Mouse (Mus musculus): Measurements from ENCODE around the gene Chd4.
"Not testable (repeated sequence)": the region's sequence is repeated elsewhere in the genome, so short reads cannot be mapped to it uniquely, and the experiment has no call there.

Chd4 gene

DNA sequence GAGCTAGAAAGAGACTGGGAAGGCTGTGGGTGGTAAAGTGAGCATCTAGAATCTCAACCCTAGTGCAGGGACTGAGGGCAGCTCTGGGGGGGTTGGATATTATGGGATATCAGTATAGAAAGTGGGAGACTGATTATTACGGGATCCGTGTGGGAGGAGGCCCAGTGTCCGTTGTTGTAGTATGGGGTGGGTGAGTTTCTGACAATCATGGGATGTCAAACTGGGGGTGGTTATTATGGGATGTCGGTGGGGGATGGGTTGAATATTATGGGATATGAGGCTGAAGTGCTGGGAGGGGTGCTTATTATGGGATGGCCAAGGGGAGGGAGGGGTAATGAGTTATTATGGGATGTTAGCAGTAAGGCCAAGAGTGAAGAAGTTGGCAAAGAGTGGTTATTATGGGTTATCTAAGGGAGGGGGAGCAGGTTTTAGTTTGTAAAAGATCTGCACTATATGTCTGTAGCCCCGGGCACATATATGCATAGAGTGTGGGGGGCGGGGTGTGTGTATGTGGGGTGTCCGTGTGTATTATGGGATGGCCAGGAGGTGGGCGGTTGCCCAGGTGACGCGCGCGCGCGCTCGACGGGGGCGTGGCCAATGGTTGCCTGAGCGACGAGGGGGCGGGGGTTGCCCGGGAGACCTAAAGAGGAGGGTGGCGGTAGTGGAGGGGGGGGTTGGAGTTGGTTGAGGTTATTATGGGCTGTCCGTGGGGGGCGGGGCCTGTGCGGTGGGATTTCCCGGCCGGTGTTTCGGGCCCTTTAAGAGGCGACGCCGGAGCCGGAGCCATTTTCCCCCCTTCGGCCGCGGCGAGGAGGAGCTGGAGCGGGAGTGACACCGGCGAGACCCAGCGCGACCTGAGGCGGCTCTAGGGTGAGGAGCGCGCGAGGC is at the start of gene Chd4:
TSS of gene Chd4 (plus strand) at position 591 of the 888 bp plus-strand sequence.
- peak; percentile 93 for DNase-seq (ENCODE audit: low spot score)

DNA sequence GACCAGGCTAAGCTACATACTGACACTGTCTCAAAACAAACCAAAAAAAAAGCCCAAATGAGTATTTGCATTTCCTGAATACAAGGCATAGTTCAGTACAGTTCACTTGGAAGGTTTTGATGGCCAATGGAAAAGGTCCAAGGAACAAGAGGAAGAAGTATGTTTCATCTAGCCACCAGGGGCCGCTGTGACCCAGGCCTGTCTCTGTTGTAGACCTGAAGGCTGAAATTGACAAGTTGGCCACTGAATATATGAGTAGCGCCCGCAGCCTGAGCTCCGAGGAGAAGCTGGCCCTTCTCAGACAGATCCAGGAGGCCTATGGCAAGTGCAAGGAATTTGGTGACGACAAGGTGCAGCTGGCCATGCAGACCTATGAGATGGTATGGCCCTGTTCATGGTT is 49.1 kb upstream of the Chd4 start:
- DNase-seq (ENCODE audit: low spot score): no peak

DNA sequence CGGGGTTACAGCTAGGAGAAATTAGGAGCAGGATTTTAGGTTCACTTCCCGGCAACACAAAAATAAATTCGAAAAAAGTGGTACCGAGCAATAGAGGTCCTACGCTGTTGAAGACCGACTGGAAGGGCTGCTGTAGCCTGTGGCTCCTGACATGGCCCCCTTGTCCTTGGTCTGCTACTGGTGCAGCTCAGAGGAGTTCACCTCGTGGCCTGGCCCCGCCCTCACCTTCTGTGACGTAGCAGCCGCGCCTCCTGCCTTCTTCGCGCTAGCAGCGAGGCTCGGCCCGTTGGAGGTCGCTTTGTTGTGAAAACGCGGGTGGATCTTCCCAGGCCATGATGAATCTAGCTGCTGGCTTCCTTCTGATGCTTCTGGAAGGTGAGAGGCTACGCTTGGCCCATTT is 46.1 kb upstream of the Chd4 start, which contains the start of gene Acrbp:
TSS of gene Acrbp (plus strand) at position 12 of the 400 bp plus-strand sequence.
- peak; percentile 68 for DNase-seq (ENCODE audit: low spot score)

DNA sequence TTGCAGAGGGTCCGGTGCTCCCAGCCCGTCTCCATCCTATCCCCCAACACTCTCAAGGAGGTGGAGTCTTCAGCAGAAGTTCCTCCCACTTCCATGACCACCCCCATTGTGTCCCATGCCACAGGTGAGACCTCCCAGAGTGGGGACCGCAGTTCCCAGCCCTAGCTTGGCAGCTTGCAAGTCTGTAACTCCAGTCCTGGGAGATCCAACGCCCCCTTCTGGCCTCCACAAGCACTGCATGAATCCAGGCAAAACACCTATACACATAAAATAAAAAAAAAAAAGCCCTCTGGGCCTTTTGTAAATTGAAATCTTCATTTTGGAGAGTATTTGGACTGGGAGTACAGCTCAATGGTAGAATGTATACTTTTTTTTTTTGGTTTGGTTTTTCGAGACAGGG is 44.5 kb upstream of the Chd4 start:
- DNase-seq (ENCODE audit: low spot score): peak; percentile 59

DNA sequence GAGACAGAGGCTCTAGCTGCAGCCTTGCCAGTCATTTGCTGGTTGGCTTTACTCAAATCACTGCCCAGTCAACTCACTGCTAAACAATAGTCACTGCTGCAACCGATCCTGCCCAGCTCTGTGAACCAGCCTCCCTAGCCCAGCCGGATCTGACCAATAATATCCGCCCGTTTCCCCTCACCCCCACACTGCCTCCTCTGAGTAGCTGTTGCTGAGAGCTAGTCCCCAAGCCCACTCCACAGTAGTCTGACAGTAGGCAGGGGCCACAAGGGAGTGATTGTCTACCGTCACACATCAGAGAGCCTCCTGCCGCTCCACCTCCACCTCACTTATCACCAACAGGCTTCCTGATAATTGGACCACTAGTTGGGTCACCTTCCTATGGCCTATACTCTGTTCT is 34.3 kb upstream of the Chd4 start:
- no peak for DNase-seq (ENCODE audit: low spot score)

DNA sequence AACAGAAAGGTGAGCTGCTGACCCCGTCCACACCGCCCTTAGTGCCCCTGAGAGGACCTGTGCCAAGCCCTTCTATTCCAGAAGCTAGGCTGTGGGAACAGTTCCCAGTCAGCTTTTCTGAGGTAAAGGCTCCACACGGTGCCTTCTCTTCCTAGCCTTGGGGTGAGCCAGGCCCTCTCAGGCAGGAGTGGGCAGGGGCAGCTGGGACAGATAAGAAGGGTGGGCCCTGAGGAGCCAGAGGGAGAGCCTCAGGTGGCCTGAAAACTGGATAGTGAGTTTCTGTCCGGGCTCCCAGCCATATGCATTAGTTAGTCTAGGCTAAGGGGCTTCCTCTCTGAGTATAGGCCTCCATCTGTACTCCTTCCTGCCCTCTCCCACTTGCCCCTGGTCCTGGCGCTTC is 33.3 kb upstream of the Chd4 start:
- DNase-seq (ENCODE audit: low spot score): no peak

DNA sequence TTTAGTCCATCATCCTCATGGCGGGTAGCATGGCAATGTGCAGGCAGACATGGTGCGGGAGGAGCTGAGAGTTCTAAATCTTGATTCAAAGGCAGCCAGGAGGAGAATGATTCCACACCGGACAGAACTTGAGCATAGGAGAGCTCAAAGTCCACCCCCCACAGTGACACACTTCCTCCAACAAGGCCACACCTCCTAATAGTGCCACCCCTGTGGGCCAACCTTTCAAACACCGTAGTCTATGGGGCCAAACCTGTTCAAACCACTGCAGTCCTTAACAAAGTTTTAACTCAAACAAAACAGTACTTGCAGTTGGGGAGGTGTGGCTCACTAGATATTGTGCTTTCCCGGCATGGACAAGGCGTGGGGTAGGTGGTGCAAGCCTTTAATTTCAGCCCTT is 31.9 kb upstream of the Chd4 start:
- no peak for DNase-seq (ENCODE audit: low spot score)

DNA sequence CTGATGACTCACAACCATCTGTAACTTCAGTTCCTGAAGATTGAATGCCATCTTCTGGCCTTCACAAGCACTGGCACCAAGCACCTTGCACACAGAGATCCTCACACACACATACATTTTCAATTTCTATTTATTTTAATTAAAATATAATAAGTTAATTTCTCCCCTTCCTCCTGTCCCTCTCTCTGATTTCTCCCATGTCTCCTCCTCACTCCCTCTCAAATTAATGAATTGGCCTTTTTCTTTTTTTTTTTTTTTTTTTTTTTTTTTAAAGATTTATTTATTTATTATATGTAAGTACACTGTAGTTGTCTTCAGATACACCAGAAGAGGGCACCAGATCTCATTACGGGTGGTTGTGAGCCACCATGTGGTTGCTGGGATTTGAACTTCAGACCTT is 30.6 kb upstream of the Chd4 start:
- DNase-seq (ENCODE audit: low spot score): not testable (repeated sequence)

DNA sequence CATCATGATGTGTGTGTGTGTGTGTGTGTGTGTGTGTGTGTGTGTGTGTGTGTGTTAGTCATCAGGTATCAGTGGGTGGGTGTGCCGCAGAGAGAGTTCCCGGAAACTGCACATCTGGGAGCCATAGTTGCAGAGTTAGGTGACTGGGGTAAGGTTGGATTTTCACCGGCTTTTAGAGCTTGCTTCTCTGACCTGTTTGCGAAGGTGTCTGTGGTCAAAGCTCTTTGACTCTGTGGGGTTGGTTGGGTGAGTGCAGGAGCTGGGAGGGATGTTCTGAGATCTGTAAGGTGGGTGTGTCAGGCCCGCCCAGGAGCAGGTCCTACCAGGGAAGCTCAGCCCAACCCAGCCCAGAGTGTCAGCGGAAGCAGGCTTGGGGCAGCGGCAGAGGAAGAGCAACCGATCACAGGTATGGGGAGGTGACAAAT is 28.2 kb upstream of the Chd4 start, which contains the start of gene Lpar5:
TSS of gene Lpar5 (plus strand) at position 350 of the 425 bp plus-strand sequence.
- no peak for DNase-seq (ENCODE audit: low spot score)

DNA sequence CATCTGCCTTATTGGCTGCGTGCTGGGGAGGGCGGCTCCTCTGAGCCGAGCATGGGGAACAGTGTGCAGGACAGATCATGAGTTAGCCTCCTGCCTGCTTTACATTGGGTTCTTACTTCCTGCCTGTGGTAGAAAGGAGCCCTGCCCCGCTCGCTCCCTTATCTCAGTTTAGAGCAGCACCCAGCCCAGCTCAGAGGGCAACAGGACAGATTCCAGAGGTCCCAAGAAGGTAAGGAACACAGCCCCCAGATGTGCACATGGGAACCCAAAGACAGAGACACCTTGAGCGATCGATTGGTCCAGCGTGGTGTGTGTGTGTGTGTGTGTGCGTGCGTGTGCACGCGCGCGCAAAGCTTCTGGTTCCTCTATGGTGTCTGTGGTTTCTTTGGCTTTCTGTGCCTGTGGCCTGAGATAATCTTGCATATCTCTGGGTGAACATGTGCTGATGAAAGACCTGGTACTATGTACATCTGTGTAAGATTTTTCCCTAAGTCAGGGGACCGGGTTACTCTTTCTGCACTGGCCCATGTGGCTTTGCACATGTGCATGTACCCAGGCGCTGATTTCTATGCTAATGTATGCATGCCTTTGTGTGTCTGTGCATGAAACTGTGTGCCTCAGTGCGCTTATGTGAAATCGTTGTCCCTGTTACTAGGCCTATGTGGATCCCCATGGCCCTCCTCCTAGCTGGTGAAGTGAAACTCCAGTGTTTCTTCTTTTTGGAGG is 24.4 kb upstream of the Chd4 start:
- no peak for DNase-seq (ENCODE audit: low spot score)

DNA sequence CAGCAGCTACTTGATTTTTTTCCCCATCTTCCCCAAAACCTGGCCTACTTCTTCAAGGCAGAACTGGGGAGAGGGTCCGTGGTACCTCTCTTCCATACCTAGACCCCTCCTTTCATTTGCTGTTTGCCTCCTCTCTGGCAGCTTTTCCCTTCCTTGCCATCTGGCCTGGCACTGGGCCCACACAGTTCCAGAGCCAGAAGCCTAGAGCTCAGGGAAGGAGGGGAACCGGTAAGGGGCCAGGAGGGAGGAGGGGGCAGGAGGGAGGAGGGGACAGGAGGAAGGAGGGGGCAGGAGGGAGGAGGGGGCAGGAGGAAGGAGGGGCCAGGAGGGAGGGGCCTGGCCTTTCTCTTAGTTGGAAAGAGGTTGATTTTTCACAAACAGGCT is 23.9 kb upstream of the Chd4 start:
- DNase-seq (ENCODE audit: low spot score): no peak

DNA sequence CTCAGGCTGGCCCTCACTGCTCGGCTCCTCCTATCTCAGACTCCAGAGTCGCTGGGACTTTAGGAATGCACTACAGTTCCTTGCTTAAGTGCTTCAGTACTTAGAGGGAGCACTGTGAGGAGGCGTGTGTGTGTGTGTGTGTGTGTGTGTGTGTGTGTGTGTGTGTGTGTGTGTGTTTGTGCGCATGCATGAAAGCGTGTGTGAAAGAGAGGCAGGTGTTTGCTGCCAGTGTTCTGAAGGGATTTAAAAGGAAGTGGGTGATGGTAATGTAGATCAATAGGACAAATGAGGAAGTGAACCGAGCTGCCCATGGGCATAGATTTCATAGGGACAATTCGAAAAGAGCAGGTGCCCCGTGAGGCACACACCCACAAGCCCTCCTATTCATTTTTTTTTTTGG is 22.0 kb upstream of the Chd4 start:
- DNase-seq (ENCODE audit: low spot score): no peak

DNA sequence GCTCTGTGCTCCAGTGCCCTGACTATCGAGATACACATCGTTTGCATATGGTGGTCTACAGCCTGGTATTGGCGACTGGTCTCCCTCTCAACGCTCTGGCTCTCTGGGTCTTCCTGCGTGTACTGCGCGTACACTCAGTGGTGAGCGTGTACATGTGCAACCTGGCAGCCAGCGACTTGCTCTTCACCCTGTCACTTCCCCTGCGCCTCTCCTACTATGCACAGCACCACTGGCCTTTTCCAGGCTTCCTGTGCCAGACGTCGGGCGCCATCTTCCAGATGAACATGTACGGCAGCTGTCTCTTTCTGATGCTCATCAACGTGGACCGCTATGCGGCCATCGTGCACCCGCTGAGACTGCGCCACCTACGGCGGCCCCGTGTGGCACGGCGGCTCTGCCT is 14.4 kb upstream of the Chd4 start:
- no peak for DNase-seq (ENCODE audit: low spot score)

DNA sequence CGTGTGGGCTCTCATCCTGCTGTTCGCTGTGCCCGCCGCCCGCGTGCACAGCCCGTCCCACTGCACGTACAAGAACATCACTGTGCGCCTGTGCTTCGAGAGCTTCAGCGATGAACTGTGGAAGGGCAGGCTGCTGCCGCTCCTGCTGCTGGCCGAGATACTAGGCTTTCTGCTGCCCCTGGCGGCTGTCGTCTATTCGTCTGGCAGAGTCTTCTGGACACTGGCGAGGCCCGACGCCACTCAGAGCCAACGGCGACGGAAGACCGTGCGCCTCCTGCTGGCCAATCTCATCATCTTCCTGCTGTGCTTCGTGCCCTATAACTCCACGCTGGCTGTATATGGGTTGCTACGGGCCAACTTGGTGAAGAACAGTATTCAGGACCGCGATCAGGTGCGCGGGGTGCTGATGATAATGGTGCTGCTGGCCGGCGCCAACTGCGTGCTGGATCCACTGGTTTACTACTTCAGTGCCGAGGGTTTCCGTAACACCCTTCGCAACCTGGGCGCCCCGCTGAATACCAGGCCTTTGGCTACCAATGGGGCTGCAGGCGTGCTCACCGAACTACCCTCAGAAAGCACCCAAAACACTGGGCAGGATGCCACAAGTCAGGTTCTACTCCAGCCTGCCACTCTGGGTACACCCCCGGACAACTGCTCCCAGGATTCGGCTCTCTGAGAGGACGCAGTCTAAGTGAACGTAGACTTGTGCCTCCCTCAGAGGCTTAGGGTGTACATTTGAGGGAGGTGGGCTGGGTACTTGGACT is 13.8 kb upstream of the Chd4 start:
- peak; percentile 86 for DNase-seq (ENCODE audit: low spot score)

DNA sequence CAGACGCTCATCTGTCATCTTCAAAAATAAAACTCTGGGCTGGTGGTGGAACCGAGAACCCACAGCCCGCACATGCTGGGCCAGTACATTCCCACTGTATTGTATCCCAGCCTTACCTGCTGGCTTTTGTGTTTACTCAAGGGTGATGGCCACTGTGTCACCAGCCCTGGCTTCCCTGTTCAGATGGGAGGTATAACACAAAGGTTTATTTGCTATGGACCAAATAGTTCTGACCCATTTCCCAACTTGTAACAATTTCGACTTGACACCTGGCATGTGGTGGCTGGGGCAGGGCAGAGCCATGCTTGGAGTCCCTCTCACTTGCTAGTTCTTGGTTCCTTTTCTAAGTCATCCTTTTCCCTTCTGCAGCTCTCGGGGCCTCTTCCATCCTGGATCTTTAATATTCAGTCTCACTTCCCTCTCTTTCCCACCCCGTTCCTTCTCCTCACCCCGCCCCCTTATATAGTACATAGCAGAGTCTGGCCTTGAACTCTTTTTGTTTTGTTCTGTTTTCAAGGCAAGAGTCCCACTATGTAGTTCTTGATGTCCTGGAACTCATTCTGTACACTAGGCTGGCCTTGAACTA is 12.9 kb upstream of the Chd4 start:
- no peak for DNase-seq (ENCODE audit: low spot score)

DNA sequence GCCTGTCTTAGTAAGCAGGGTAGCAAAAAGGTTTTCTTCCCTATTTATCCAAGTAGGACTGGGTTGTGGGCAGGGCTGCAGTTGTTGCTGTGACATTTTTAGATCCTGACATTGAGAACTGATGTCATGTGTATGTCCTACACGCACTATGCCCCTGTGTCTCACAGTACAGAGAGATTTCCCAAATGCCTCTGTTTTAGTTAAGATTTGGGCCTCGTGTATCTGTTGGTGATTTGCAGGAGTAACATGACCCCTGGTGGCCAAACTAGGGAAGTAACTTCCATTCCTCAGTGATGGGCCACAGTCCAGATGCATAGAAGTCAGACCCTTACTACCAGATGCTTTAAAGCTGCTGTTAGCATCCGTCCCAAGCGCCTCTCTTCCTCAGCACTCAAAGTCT is 11.4 kb upstream of the Chd4 start:
- peak; percentile 27 for DNase-seq (ENCODE audit: low spot score)

DNA sequence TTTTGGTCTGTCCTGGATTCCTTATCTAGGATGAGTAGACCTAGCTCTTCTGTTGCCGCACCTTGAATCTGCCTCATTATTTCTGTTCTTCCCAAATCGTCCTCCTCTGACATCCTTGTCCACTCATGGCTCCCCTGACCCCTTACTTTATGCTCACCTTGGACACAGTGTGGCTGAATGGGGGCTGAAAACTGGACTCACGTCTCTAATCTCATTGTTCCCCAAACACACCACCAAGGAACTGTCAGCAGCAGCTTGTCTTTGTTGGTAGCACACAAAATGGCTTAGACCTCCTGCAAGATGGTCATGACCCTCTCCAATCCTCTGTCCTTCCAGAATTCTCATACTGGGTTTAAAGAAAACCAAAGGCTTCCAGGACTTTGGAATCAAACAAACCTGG is 7.8 kb upstream of the Chd4 start:
- DNase-seq (ENCODE audit: low spot score): peak; percentile 3

DNA sequence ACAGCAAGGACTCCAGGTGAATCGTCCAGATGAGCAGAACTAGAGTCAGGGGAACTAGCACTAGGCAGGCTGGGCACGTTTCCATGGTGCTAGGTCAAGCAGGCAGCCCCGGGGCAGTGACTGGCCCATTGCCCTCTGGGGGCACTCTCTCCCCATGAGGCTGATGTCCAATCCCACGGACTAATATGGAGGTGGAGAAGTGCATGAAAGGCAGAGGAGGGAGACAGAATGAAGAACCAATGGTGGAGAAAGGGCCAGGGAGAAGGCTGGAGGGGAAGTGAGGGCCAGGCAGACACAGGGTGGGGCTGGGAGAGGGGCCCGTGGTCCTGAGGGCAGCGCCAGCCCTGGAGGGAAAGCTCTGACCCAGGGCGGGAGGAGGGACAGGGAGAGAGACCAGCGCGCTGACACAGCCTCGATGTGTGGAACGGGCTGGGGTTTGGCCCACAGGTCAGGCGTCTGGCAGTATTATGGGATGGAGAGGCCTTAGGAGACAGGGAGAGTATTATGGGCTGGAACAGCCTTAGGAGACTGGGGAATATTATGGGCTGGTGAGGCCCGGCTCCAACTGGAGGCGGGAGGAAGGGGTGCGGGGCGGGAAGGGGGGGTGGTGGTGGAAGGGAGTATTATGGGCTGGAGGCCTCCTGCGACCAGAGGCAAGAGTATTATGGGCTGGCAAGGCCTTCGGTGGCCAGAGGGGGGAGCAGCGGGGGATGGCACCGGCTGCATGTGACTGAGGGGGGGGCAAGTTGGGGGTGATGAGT is 7.0 kb upstream of the Chd4 start:
- DNase-seq (ENCODE audit: low spot score): peak; percentile 86

DNA sequence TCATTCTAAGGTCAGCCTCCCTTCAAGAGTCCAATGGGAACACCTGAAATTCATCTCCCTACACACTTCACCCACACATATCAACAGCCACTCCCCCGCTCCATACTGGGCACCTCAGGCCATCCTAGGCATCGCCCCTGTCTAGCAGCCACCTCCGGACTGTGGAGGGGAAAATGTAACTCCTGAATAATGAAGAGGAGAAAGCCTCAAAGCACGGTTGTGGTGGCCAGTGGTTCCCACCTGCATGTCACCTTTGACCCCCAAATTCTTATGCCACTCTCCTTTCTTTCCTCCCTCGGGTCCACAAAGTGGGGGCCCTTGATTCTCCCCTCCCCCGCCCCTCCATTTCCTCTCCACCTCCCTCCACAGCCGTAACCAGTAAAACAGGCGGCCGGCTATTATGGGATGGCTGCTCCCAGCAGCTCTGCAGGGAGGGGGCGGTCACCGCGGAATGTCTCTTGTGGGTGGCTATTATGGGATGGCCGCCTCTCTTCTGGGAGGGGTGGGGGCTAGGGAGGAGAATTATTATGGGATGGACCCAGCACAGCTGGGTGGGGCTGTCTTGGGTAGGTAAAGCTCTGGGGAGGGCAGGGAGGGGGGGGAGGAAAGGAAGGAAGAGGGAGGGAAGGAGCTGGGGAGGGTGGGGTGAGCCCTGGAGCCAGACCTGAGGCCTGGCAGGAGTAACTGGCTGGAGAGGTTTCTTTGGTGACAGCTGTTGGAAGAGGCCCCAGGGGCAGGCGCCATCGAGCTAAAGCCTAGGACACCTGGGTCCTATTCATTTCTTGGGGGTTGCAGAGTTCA is 6.1 kb upstream of the Chd4 start:
- peak; percentile 86 for DNase-seq (ENCODE audit: low spot score)

DNA sequence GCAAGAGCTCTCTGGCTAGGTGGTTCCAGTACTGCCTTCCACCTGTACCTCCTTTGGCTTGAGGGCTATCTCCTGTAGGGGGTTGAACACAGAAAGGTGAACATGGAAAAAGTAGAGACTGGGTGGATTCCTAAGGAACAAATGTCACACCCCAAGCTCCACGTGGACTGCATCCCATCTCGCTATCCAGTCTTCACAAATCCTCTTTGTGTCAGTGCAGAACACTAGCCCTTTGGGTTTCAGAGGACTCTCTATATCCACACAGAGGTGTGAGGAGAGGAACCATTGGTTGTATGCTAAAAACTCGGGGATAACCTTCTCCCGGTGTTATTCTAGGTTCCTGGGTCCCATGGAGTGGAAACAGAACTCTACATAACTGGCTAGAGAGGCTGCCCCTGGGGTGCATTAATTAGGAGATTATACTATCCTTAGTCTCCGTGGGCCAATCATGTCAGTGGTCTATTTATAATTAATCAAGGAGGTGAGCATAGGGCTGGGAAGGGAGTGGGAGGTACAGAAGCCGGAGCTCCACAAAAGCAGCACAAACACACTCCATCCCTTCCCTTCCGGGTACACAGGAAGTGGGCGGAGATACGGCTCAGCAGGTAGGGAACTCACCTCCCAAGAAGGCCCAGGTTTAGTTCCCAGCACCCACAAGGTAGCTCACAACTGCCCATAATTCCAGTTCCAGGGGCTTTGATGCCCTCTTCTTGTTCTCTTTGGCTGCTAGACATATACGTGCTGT is 5.3 kb upstream of the Chd4 start:
- DNase-seq (ENCODE audit: low spot score): no peak

Data from testis, postnatal 14 days (tissue).